Mouse (Mus musculus) embryonic stem cell, embryonic (primary cell): ENCODE results near the gene Plxnb1.

ENCODE experiments used
- CTCF ChIA-PET, 4 experiments: fragments of 300-600 bp in 2 of 4; fragments of 350-600 bp in 2 of 4; sonication (Branson Sonifier 250); formaldehyde crosslinking; loops; one replicate each; lab custom pipeline; 2022; ENCODE audit warnings: inconsistent platforms in 2 of 4; lab: Charles Lee
- POLR2A ChIA-PET, 4 experiments: fragments of 300-600 bp in 2 of 4; fragments of 350-600 bp in 2 of 4; sonication (Branson Sonifier 250); formaldehyde crosslinking; loops; one replicate each; lab custom pipeline; 2022; ENCODE audit warnings: antibody characterized with exemption in 4 of 4, inconsistent platforms in 1 of 4; lab: Charles Lee

The Plxnb1 gene

GRCm38 (mm10) chr9:109057543-109057942 lies 37.6 kb upstream of the Plxnb1 start:
- ChIA-PET POLR2A (interaction anchor here in 2 of 4 experiments (0.9 to 5.1 kb wide), 4 partner anchors 9 to 30 kb away, joined by 3 to 57 read pairs (median 24); partner anchors contain the start of gene Atrip (in 2 of the 2)), CTCF (interaction anchor here in 1 of 4 experiments (1.1 kb wide), 1 partner anchor 46 kb away, joined by 3 read pairs; no protein-coding TSS in a partner anchor)

DNA sequence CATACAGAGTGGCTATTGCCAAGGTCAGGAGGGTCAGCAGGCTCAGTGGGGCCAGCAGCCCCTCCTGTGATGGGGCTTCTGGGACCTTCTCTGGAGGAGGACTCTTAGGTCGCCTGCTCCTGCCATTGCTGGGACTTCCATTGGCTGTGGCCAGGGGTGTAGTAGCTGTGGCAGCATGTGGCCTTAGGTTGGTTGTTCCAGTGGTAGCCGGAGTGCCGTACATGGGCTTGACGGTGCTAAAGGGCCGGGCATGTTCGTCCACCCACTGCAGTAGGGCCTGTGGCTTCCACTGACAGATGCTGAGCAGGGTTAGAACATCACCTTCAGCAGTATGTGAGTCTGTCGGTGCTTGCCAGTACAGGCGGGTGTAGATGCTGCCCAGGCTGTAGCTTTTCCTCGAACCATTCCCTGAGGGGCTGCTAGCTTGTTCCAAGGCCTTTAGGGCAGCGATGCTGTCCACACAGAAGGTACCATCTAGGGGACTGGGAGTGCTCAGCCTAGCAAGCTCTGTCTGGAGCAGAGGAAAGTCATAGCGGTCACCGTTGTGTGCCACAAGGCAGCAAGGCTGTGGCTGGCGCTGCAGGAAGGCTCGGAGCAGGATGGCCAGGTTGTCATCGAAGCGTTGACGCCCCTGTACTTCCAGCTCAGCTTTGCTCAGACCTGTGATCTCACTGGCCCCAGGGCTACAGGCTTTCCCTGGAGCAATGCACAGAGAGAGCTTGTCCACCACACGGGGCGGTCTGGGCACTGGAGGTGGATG lies 37.0 kb upstream of the Plxnb1 start:
- POLR2A ChIA-PET = interaction anchor here in 3 of 4 experiments (0.8 to 5.1 kb wide), 17 partner anchors 8 to 69 kb away, joined by 3 to 57 read pairs (median 4); partner anchors contain the start of genes Atrip (in 2 of the 3), Ccdc51 (in 1 of the 3), Shisa5 (in 1 of the 3) and Tma7 (in 1 of the 3)
- CTCF ChIA-PET = interaction anchor here in 3 of 4 experiments (0.7 to 3.1 kb wide), 8 partner anchors 11 to 58 kb away, joined by 3 to 18 read pairs (median 5); partner anchors contain the start of gene Atrip (in 1 of the 3)

DNA sequence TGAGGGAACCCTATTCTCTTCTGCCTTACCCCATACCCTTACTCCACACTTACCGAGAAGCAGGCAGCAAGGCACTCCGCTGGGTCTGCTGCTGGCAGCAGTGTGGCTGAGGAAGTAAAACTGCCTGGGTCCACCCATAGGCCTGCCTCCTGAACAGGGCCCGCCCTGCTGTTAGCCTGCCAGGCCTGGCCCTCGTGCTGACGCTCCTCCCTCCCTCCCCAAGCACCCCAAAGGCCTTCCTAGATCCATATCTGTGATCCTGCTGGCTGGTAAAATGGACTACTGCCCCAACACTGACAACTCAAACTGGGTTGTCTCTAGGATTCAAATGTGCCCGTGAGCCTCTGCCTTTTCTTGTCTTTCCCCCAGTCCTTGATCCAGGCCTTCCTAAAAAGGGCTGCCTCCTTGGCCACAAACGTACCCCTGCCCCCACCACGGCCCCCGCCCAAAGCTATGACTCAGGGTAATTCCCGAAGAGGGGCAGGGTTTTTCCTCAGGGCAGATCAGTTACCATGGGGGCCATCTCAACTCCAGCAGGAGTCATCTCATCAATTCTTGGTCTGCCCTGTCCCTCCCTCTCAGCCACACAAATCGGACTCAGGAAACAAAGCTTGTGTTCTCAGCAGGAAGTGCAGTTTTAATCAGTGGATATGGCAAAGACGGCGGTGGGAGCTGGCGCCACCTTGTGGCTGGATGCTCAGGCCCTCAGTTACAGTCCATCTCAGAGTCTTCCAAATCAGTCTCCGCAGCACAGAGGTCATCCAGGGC lies 35.9 kb upstream of the Plxnb1 start, which contains the start of gene Trex1:
Gene Trex1, minus strand, starts transcription at position 599 of the 768 bp plus-strand sequence.
- POLR2A ChIA-PET = interaction anchor here in 3 of 4 experiments (0.6 to 5.1 kb wide), 39 partner anchors 9 to 818 kb away, joined by 3 to 57 read pairs (median 4); partner anchors contain the start of genes Atrip (in 3 of the 3), Ccdc51 (in 2 of the 3), Shisa5 (in 2 of the 3) and Tma7 (in 2 of the 3)
- CTCF ChIA-PET = interaction anchor here (0.5 to 3.1 kb wide), 48 partner anchors 9 to 894 kb away, joined by 3 to 18 read pairs (median 3); partner anchors contain the start of genes Atrip (in 4 of the 4), Shisa5 (in 2 of the 4) and Celsr3 (in 1 of the 4)

GRCm38 (mm10) chr9:109060184-109060897 lies 34.8 kb upstream of the Plxnb1 start:
- ChIA-PET CTCF (interaction anchor here (0.5 to 3.1 kb wide), 37 partner anchors 8 to 858 kb away, joined by 3 to 18 read pairs (median 4); partner anchors contain the start of genes Atrip (in 3 of the 4), Shisa5 (in 2 of the 4) and Celsr3 (in 1 of the 4)), POLR2A (interaction anchor here in 3 of 4 experiments (0.6 to 5.1 kb wide), 35 partner anchors 9 to 71 kb away, joined by 3 to 57 read pairs (median 5); partner anchors contain the start of genes Atrip (in 3 of the 3), Ccdc51 (in 2 of the 3), Pfkfb4 (in 2 of the 3) and Shisa5 (in 2 of the 3))

DNA sequence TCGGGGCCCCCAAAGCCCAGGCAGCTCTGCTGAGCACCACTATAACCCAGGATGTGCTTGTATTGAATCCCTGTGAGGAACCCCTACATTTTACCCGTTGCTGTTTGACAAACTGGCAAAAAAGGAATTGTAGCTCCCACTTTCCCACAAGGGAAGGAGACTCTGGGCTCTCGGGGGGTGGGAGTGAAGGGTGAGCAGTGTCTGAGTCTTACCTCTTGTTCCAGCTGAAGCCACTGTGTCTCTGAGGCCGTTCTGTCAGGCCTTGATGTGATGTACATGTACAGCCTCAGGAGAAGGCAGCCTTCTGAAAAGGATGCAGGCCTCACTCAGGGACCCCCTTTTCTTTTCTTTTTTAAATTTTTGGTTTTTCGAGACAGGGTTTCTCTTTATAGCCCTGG lies 34.3 kb upstream of the Plxnb1 start:
- ChIA-PET CTCF (interaction anchor here in 2 of 4 experiments (1.3 to 3.1 kb wide), 5 partner anchors 12 to 228 kb away, joined by 3 to 18 read pairs (median 4); partner anchors contain the start of gene Shisa5 (in 1 of the 2)), POLR2A (interaction anchor here in 3 of 4 experiments (0.5 to 5.1 kb wide), 13 partner anchors 8 to 69 kb away, joined by 3 to 57 read pairs (median 5); partner anchors contain the start of genes Atrip (in 3 of the 3) and Pfkfb4 (in 1 of the 3))

DNA sequence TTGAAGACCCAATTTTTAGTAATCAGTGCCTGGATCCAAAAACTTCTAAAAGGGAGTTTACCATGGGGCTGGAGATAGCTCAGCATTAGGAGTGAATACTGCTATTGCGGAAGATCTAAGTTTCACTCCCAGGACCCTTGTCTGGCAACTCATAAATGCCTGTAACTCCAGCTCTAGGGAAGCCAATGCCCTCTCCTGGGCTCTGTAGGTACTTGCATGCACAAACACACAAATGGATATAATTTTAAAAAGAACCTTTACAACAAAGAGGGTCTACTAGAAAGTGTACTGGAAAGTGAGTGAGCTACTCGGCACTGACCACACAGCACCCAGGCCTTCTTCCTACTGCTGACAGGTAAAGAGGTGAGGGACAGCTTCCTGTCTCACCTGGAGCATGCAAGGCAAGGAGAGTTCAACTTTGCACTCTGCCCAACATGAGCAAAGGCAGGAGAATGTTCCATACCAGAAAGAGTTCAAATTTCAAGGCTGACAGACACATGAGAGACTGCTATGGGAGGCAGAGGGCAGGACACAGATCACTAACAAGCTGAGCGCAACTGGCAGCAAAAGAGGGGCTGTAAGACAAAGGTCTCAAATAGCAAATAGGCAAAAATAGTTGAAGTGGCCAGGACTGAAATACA lies 27.0 kb upstream of the Plxnb1 start:
- CTCF ChIA-PET = interaction anchor here in 2 of 4 experiments (0.7 to 1.1 kb wide), 4 partner anchors 9 to 1004 kb away, joined by 3 to 10 read pairs (median 4); partner anchors contain the start of genes Pfkfb4 (in 1 of the 2) and Trex1 (in 1 of the 2)
- POLR2A ChIA-PET = interaction anchor here in 3 of 4 experiments (0.7 to 2.0 kb wide), 13 partner anchors 8 to 882 kb away, joined by 3 to 12 read pairs (median 3); partner anchors contain the start of genes Ccdc51 (in 1 of the 3), Tma7 (in 1 of the 3) and Trex1 (in 1 of the 3)

DNA sequence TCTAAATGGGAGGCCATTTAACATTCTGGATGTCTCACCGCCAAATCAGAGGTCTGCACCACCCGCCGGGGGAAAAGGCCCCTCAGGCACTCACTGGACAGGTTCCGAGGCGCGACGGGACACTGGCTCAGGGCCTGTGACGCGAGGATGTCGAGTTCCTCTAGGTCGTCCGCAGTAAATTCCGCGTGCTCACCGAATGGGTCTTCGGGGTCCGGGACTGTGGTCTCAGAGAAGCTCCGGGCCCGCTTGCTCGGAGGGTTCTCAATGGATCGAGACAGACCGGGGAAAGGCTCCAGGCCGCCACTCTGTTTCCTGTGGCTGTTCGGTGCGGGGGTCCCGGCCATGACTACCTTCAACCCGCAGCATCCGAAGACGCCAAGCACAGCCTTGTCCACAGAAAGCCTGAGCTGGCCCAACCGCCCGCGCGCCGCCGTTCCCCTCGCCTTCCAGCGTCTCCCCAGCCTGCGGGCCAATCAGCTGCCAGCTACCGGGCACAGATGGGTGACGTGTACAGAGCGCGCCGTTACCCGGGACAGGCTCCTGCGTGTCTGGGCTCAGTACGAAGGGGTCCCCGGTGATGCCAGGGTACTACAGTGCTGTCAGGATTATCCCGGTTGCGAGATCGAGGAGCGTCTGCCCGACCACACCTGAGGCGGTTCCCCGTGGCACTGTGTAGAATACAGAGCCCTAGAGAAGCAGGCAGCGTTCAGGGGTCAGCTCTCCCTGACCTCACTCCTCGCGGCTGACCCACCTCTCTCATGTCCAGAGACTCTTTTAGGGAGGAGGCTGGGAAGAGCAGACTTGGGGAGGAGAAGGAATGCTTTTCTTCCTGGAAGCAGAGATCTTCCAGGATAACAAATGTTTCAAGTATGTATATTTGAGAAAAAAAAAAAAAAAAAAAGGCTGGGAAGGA lies 21.3 kb upstream of the Plxnb1 start, which contains the start of gene Atrip:
Gene Atrip, minus strand, starts transcription at position 464 of the 913 bp plus-strand sequence.
- POLR2A ChIA-PET = interaction anchor here (0.7 to 5.2 kb wide), 47 partner anchors 9 to 807 kb away, joined by 3 to 57 read pairs (median 5); partner anchors contain the start of genes Plxnb1 (in 3 of the 4), Trex1 (in 3 of the 4), Ccdc51 (in 2 of the 4) and Pfkfb4 (in 2 of the 4)
- CTCF ChIA-PET = interaction anchor here (0.5 to 3.2 kb wide), 15 partner anchors 12 to 1202 kb away, joined by 3 to 14 read pairs (median 4); partner anchors contain the start of genes Trex1 (in 4 of the 4), Plxnb1 (in 1 of the 4) and Shisa5 (in 1 of the 4)

DNA sequence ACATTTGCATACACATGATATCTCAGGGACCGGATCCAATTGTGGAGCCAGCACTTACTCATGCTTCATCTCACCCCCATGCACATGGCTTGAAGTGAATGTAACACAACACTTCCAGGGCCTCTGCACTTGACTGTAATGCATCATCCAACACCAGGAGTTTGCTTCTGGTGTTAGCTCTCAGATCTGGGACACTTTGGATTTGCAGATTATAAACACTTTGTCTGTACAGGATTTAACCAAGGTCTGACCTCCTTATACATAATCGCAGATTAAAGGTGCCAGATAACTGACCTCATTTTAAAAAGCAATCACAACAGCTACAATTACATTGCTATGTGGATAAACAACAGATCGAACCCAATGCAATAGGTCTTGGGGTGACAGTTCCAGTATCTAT lies 14.7 kb upstream of the Plxnb1 start:
- POLR2A ChIA-PET = interaction anchor here in 1 of 4 experiments (0.6 to 1.3 kb wide), 3 partner anchors 15 to 1642 kb away, joined by 3 to 5 read pairs (median 3); no protein-coding TSS in a partner anchor
- CTCF ChIA-PET = no interaction called here

DNA sequence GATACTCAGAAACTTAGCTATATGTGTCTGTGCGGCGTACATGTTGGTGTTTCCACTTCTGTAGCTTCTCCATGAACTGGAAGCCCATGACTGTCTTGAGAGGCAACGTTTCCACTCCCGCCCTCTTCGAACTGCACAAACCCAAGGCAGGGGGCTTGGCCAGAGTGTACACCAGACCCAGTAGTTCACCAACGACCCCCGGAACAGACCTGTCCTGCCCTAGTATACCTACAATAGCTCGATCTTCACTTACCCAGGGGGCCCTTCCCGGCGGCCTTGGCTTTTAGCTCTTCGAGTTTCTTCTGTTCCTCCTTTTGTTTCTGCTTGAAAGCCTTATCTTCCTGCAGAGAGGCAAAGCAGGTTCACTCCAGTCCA lies 13.5 kb upstream of the Plxnb1 start:
- CTCF ChIA-PET = interaction anchor here in 2 of 4 experiments (0.5 to 2.3 kb wide), 4 partner anchors 15 to 1671 kb away, joined by 3 to 6 read pairs (median 4); no protein-coding TSS in a partner anchor
- POLR2A ChIA-PET = interaction anchor here (0.6 to 2.9 kb wide), 21 partner anchors 8 to 1178 kb away, joined by 3 to 26 read pairs (median 4); partner anchors contain the start of genes Atrip (in 2 of the 4), Pfkfb4 (in 2 of the 4), Plxnb1 (in 2 of the 4) and Trex1 (in 2 of the 4)

DNA sequence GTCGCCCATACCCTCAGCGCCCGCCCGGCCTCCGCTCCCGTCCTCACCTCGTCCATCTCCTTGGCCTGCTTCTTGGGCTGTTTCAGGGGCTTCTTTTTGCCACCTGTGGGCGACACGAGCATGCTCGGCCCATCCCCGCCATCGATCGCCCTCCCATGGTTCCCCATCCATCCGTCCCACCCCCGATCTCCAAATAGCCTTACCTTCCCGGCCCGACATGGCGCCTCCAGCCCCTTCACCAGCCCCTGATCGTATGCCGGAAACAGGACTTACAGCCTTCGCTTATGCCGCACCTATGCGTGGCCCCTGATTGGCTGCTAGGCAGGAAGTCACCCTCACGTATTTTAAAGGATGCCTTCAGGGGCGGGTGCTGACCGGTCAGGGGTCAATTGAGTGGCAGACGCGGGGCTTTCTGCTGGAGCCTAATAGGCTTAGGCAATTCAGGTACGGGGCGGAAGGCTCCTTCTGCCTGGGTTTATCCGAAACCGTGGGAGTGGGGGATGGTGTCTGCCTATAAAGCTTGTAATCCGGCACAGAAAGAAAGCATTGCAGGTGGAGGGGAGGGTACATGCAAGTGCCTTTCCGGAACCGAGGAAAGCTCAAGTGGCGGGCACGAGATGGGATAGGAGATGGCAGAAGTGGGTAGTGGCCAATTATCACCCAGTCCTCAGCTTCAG lies 12.9 kb upstream of the Plxnb1 start, which contains the start of the genes Ccdc51 and Tma7:
Gene Ccdc51, plus strand, starts transcription at position 370 of the 677 bp plus-strand sequence.
Gene Tma7, minus strand, starts transcription at position 464 of the 677 bp plus-strand sequence.
- CTCF ChIA-PET = interaction anchor here in 3 of 4 experiments (0.5 to 2.3 kb wide), 5 partner anchors 14 to 40 kb away, joined by 3 to 6 read pairs (median 3); partner anchors contain the start of gene Trex1 (in 1 of the 3)
- POLR2A ChIA-PET = interaction anchor here (0.5 to 2.9 kb wide), 26 partner anchors 8 to 1850 kb away, joined by 3 to 26 read pairs (median 4); partner anchors contain the start of genes Atrip (in 2 of the 4), Pfkfb4 (in 2 of the 4), Plxnb1 (in 2 of the 4) and Trex1 (in 2 of the 4)

- POLR2A ChIA-PET = interaction anchor here in 2 of 4 experiments (0.7 to 3.5 kb wide), 3 partner anchors 11 to 167 kb away, joined by 3 to 20 read pairs (median 7); partner anchors contain the start of genes Atrip (in 1 of the 2) and Plxnb1 (in 1 of the 2)
- CTCF ChIA-PET = interaction anchor here in 1 of 4 experiments (0.6 kb wide), 1 partner anchor 770 kb away, joined by 3 read pairs; no protein-coding TSS in a partner anchor
These were observed 10.3 kb upstream of the Plxnb1 start for GRCm38 (mm10) chr9:109084922-109085321.

DNA sequence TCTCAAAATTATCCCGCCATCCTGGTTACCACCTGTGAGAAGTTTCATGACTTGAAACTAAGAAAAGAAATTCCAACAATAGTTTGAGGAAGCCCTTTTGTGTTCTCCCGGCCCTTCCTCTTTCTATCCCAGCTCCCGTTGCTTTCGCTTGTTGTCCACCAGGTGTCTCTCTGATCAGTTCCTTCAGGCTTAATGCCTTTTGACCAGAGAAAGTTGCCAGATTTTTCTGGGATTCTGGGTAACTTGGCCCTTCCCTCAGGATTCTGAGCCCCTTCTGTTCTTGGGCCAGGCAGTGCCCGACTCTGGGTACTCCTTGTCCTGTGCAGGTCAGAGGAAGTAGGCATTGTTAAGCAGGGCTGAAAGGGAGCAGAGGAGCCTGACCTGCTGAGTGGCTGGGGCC lies 7.2 kb upstream of the Plxnb1 start:
- POLR2A ChIA-PET = interaction anchor here in 3 of 4 experiments (0.7 to 4.1 kb wide), 25 partner anchors 8 to 722 kb away, joined by 3 to 20 read pairs (median 4); partner anchors contain the start of genes Atrip (in 3 of the 3), Trex1 (in 2 of the 3) and Plxnb1 (in 1 of the 3)

DNA sequence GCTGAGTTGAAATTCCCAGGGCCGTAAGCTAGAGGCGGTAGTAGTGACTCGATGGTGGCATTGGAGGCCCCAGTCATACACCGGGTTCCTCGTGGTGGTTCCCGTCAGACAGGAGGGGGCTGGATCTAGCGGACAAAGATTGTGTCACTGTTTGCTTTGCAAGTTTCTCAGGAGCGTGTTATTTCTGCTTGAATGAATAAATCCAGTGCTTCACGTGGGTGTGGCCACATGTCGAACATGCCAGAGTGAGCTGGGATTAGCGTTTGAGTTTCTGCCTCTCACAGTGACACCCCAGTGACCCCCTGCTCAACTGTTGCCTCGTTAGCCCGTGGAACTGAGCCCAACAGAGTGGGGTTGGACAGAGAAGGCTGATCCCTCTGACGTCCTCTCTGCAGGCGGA lies 4.7 kb upstream of the Plxnb1 start:
- CTCF ChIA-PET = interaction anchor here in 1 of 4 experiments (1.4 kb wide), 1 partner anchor 31 kb away, joined by 3 read pairs; the partner anchor contains the start of gene Trex1
- POLR2A ChIA-PET = interaction anchor here in 3 of 4 experiments (0.6 to 2.5 kb wide), 7 partner anchors 8 to 99 kb away, joined by 3 to 11 read pairs (median 5); partner anchors contain the start of genes Ccdc51 (in 2 of the 3), Tma7 (in 2 of the 3), Atrip (in 1 of the 3) and Pfkfb4 (in 1 of the 3)

More for the DNA sequence above, 7.2 kb upstream of the Plxnb1 start:
- CTCF ChIA-PET = interaction anchor here (0.5 to 3.6 kb wide), 31 partner anchors 8 to 378 kb away, joined by 3 to 33 read pairs (median 4); partner anchors contain the start of genes Trex1 (in 2 of the 4) and Atrip (in 1 of the 4)
